Mouse (Mus musculus): ENCODE measurements around the gene Cryba2. TPM values are rescaled to one million over a fixed set of nuclear protein-coding genes. Genes with fewer than 3 reads are reported as not detected.

Gene Cryba2
- polyA plus RNA-seq, 1 experiment: 1.1 TPM

DNA sequence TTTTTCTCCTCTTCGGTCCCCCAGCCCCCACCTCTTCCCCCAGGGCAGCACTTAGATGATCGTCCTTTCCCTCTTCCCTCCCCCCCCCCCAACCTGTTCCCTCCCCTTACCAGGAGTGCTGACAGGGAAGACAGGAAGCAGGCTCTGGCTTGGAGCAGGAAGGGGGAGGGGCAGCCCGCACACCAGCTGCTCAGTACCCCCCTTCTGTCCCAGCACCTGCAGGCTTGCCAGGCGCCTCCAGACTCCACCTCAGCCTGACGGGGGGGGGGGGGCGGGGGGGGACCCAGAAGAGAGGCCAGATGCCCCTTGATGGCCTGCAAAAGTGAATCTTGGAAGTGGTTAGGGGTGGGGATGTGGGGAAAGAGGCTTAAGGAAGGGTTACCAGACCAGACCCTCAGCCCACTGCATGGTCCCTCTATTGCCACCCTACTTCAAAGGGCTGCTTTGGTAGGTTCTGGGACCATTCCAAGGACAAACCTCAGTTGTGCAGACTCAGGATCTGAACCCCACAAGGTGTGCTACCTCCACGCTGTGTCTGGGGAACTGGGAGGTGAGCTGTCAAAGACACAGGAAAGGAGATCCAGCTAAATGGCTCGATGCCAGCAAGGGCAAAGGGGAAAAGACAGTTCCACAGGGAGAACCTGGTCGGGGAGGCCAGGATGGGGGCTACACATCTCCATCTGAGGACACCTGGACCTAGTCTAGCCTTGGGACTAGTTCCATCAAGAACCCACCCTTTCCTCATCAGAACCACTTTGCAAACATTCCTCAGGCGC is 5.9 kb upstream of the Cryba2 start:
- Histone ChIP-seq H3K27me3 (ENCODE audit: control insufficient read depth, insufficient read depth, low read length) (peaks cover 6% of the 10 kb centered on the region), H3K4me3 (ENCODE audit: low read depth, low read length) (no peak overlapping the region), H3K36me3 (ENCODE audit: control insufficient read depth, insufficient read depth, low read length) (no peaks in the 10 kb centered on the region), H3K4me1 (ENCODE audit: control insufficient read depth, insufficient read depth, insufficient read length, low read length) (peaks cover 4% of the 10 kb centered on the region; the same call in 1 of the 2 replicates), H3K27ac (ENCODE audit: insufficient read depth, low read depth, low read length) (no peak overlapping the region)
- 11% methylated on average over 9 of the region's 10 CpGs for WGBS
- TF ChIP-seq CTCF (IDR thresholded peaks at IDR 0.05; ENCODE audit: extremely low read depth, insufficient read length, insufficient replicate concordance, low read depth, low read length) (no peak), POLR2A (IDR thresholded peaks at IDR 0.05; ENCODE audit: low read depth, low read length) (no peak)

DNA sequence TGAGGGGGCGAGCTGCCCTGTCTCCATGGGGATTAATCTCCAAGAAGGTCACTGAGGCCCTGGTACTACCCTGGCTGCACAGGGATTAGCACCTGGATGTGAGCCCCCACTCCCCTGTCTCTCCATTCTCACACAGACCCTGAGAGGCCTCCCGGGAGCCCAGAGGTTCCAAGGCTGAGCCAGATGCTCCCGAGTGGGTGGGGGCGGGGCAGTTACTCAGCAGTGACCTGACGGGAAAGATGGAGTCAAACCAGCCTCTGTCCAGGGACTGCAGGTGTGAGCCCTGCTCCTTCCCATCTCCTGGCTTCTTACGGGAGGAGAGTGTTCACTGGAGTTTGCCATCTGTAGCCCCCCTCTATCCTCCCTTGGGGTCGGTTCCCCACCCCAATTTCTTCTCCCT is 5.0 kb upstream of the Cryba2 start:
- TF ChIP-seq POLR2A (IDR thresholded peaks at IDR 0.05; ENCODE audit: low read depth, low read length) (no peak), CTCF (IDR thresholded peaks at IDR 0.05; ENCODE audit: extremely low read depth, insufficient read length, insufficient replicate concordance, low read depth, low read length) (no peak)
- peaks cover 11% of the 10 kb centered on the region for H3K27me3 ChIP-seq (ENCODE audit: control insufficient read depth, insufficient read depth, low read length)

DNA sequence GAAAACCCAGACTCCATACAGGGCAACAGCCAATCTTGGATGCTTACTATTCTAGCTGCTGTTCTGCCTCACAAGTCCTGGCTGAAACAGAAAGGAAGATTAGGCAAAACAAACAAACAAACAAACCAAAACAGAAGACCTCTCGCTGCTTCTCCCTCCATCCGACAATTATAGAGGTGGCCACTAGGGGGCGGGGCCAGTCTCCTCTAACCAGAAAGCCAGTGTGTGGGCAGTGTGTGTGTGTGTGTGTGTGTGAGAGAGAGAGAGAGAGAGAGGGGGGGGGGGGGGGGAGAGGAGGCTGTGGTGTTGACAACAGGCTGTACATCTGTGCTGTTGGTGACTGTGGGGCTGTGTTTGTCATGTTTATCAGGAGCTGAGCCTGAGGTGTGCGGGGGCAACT is 2.0 kb upstream of the Cryba2 start:
- no peak overlapping the region for H3K4me3 ChIP-seq (ENCODE audit: low read depth, low read length)
- peaks cover 22% of the 10 kb centered on the region for H3K27me3 ChIP-seq (ENCODE audit: control insufficient read depth, insufficient read depth, low read length)
- TF ChIP-seq POLR2A (IDR thresholded peaks at IDR 0.05; ENCODE audit: low read depth, low read length) (no peak), CTCF (IDR thresholded peaks at IDR 0.05; ENCODE audit: extremely low read depth, insufficient read length, insufficient replicate concordance, low read depth, low read length) (peak; percentile 58; the same call in 1 of the 2 replicates)
- 0 out of 2 replicates have a peak, but pooled peaks cover 2% of the 10 kb centered on the region for H3K4me1 ChIP-seq (ENCODE audit: control insufficient read depth, insufficient read depth, insufficient read length, low read length)
- WGBS: 20% methylated on average over 4 of the region's 4 CpGs
- no peak overlapping the region for H3K27ac ChIP-seq (ENCODE audit: insufficient read depth, low read depth, low read length)
- H3K36me3 ChIP-seq (ENCODE audit: control insufficient read depth, insufficient read depth, low read length): no peaks in the 10 kb centered on the region

More for the DNA sequence above, 5.0 kb upstream of the Cryba2 start:
- 15% methylated on average over 7 of the region's 7 CpGs for WGBS
- Histone ChIP-seq H3K4me3 (ENCODE audit: low read depth, low read length) (no peak overlapping the region), H3K27ac (ENCODE audit: insufficient read depth, low read depth, low read length) (no peak overlapping the region), H3K36me3 (ENCODE audit: control insufficient read depth, insufficient read depth, low read length) (no peaks in the 10 kb centered on the region), H3K4me1 (ENCODE audit: control insufficient read depth, insufficient read depth, insufficient read length, low read length) (peaks cover 4% of the 10 kb centered on the region; the same call in 1 of the 2 replicates)

DNA sequence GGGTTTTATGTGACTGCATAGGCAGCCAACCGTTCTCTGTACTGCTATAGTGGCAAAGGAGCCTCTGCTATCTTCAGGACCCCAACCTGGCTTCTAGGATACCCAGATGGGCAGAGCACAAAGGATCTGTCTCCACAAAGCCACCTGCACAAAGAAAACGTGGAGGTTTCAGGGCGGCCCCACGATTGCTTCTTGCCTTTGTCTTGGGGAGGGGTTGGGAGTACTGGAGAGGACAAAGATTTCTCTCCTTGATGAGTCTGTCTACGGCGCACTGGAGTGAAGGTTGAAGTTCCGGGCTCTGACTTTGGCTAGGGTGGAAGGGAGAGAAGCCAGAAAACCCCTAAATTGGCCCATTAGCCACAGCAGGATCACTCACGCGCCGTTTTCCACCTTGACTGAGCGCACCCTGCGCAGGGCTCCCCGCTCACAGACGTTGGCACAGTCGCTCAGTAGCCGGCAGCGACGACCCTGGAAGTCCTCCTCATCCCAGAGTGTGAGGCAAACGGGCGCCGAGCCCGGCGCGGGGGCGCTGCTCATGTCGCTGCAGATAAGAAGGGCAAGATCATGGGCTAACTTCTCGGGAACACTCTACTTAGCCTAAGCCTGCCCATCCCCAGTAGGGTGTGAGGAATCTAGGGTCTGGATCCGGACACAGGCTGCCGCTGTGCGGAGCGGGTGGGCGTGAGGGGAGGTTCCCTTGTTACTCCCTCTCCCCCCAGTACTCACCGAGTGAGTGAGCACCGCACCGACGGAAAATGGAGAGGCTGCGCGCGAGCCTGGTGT is 401 bp downstream of the Cryba2 start:
- TF ChIP-seq POLR2A (IDR thresholded peaks at IDR 0.05; ENCODE audit: low read depth, low read length): no peak
- no peak for TF ChIP-seq CTCF (IDR thresholded peaks at IDR 0.05; ENCODE audit: extremely low read depth, insufficient read length, insufficient replicate concordance, low read depth, low read length)
- Histone ChIP-seq H3K36me3 (ENCODE audit: control insufficient read depth, insufficient read depth, low read length) (no peaks in the 10 kb centered on the region), H3K27me3 (ENCODE audit: control insufficient read depth, insufficient read depth, low read length) (peaks cover 28% of the 10 kb centered on the region), H3K27ac (ENCODE audit: insufficient read depth, low read depth, low read length) (no peak overlapping the region), H3K4me1 (ENCODE audit: control insufficient read depth, insufficient read depth, insufficient read length, low read length) (0 out of 2 replicates have a peak, but pooled peaks cover 2% of the 10 kb centered on the region), H3K4me3 (ENCODE audit: low read depth, low read length) (no peak overlapping the region)
- WGBS: 5% methylated on average over 39 of the region's 39 CpGs

DNA sequence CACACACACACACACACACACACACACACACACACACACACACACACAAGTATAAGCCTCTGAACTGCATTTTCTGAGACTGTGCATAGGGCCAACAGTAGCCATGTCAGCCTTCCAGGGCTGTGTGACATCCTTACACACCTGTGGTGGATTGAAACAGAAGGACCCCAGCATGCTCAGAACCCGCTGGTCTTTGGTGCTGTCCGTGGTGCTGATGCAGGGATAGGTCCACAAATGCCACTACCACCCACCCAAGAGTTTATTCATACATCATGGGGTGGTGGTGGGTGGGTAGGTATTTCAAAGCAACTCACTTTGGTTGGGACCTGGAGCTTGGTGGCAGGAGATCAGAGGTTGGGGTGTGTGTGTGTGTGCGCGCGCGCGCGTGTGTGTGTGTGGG is 1.4 kb downstream of the Cryba2 start:
- 0 out of 2 replicates have a peak, but pooled peaks cover 2% of the 10 kb centered on the region for H3K4me1 ChIP-seq (ENCODE audit: control insufficient read depth, insufficient read depth, insufficient read length, low read length)
- H3K36me3 ChIP-seq (ENCODE audit: control insufficient read depth, insufficient read depth, low read length): no peaks in the 10 kb centered on the region
- H3K27ac ChIP-seq (ENCODE audit: insufficient read depth, low read depth, low read length): no peak overlapping the region
- WGBS: 3% methylated on average over 8 of the region's 8 CpGs
- no peak overlapping the region for H3K4me3 ChIP-seq (ENCODE audit: low read depth, low read length)
- TF ChIP-seq CTCF (IDR thresholded peaks at IDR 0.05; ENCODE audit: extremely low read depth, insufficient read length, insufficient replicate concordance, low read depth, low read length) (no peak), POLR2A (IDR thresholded peaks at IDR 0.05; ENCODE audit: low read depth, low read length) (no peak)
- peaks cover 34% of the 10 kb centered on the region for H3K27me3 ChIP-seq (ENCODE audit: control insufficient read depth, insufficient read depth, low read length)

DNA sequence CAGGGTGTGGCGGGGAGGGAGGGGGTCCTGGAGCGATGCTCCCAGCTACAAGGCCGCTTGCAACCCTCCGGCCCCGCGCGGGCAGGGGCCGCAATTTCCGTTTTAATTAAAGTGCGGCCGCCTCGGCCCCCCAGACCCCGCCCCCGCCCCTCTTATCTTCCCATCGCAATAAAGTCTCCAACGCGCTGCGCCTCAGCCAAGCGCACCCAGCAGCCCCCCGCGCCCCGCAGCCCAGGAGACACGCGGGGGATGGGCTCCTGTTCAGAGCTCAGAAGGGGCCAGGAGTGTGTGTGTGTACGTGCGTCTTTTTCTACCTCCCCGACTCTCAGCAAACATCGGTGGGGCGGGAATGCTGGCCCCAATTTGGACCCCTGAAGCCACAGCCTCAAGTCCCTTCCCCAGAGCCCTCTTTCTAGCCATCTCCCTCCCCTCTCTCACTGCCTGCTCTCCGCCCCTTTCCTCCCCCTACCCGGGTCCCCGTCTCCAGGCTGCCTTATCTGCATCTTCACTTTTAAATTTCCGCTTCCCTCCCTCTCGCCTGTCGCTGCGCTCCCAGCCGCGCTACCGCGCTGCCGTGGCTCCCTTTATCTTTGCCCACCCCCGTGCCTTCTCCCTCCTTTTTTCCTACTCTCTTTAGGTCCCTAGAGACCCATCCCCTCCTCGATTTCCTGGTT is 7.4 kb downstream of the Cryba2 start, which contains the start of gene Fev:
Gene Fev, minus strand, starts transcription at position 51 of the 674 bp plus-strand sequence.
- peaks cover 69% of the 10 kb centered on the region for H3K27me3 ChIP-seq (ENCODE audit: control insufficient read depth, insufficient read depth, low read length)
- H3K4me1 ChIP-seq (ENCODE audit: control insufficient read depth, insufficient read depth, insufficient read length, low read length): peaks cover 3% of the 10 kb centered on the region
- TF ChIP-seq CTCF (IDR thresholded peaks at IDR 0.05; ENCODE audit: extremely low read depth, insufficient read length, insufficient replicate concordance, low read depth, low read length) (no peak), POLR2A (IDR thresholded peaks at IDR 0.05; ENCODE audit: low read depth, low read length) (no peak)
- no peaks in the 10 kb centered on the region for H3K36me3 ChIP-seq (ENCODE audit: control insufficient read depth, insufficient read depth, low read length)
- H3K27ac ChIP-seq (ENCODE audit: insufficient read depth, low read depth, low read length): no peak within 1 kb of the TSS
- no peak within 1 kb of the TSS for H3K4me3 ChIP-seq (ENCODE audit: low read depth, low read length)
- 2% methylated on average over 43 of the region's 43 CpGs for WGBS

All from small intestine, adult 2 months (tissue).